Mouse (Mus musculus) lung, embryonic 14.5 days (tissue): ENCODE data around the gene Slc24a4. TPM values are rescaled to one million over a fixed set of nuclear protein-coding genes. Genes with fewer than 3 reads are reported as not detected.
A peak's percentile ranks its signal among the peaks of the same experiment; 100 is the strongest.

Experiments
- ATAC-seq: fragments of 200-750 bp; cut with Nextera tagmentation; 2 replicates; pipeline ENCODE4 v1.8.0; 2017; ENCODE audit warnings: mild to moderate bottlenecking, moderate TSS enrichment, moderate library complexity; ENCODE audit not compliant: insufficient read depth
- DNase-seq: peaks from one replicate; pipeline ENCODE4 v3.0.0-alpha.2; 2015
- H3K27ac ChIP-seq: fragments of 300-500 bp; sonication (generic); 2 replicates; pipeline ENCODE4 v1.5.1; 2014; ENCODE audit warnings: low read depth, mild to moderate bottlenecking, moderate library complexity
- H3K27me3 ChIP-seq: fragments of 300-500 bp; sonication (generic); 2 replicates; pipeline ENCODE4 v1.6.1; 2014; ENCODE audit warnings: low read length, control low read depth; ENCODE audit not compliant: insufficient read depth
- H3K36me3 ChIP-seq: fragments of 300-500 bp; sonication (generic); 2 replicates; pipeline ENCODE4 v1.6.1; 2014; ENCODE audit warnings: control low read depth; ENCODE audit not compliant: insufficient read depth
- H3K4me1 ChIP-seq: fragments of 300-500 bp; sonication (generic); 2 replicates; pipeline ENCODE4 v1.6.1; 2014; ENCODE audit warnings: antibody characterized with exemption, control low read depth; ENCODE audit not compliant: insufficient read depth
- H3K4me2 ChIP-seq: fragments of 300-500 bp; sonication (generic); 2 replicates; pipeline ENCODE4 v1.6.1; 2014; ENCODE audit warnings: mild to moderate bottlenecking
- H3K4me3 ChIP-seq: fragments of 300-500 bp; sonication (generic); 2 replicates; pipeline ENCODE4 v1.5.1; 2014; ENCODE audit warnings: low read depth, low read length
- H3K9ac ChIP-seq: fragments of 300-500 bp; sonication (generic); 2 replicates; pipeline ENCODE4 v1.6.1; 2014
- H3K9me3 ChIP-seq: fragments of 300-500 bp; sonication (generic); 2 replicates; pipeline ENCODE4 v1.6.1; 2016; ENCODE audit warnings: low read depth, low read length, control low read depth
- CTCF ChIP-seq: IDR thresholded peaks from 2 replicates; pipeline ENCODE4 v1.5.1; 2016; ENCODE audit warnings: antibody characterized with exemption, low read depth
- WGBS: fragments of 180-500 bp; shearing (Covaris S2); extraction: QIAGEN DNeasy Blood & Tissue Kit; methylation state at CpG from one replicate; pipeline ENCODE4 v1.1.7; 2014; 5-methylcytosine and 5-hydroxymethylcytosine counted together
- polyA plus RNA-seq: library from polyadenylated mRNA; unstranded; fragments of >200 nt; fragmentation: Nextera tagmentation; extraction: Ambion mirVana; gene quantifications from 2 replicates; pipeline ENCODE4 v1.2.1, GENCODE M21; 2014

Slc24a4 gene
- polyA plus RNA-seq, 1 experiment from 2014 or later: 0.89 TPM

DNA sequence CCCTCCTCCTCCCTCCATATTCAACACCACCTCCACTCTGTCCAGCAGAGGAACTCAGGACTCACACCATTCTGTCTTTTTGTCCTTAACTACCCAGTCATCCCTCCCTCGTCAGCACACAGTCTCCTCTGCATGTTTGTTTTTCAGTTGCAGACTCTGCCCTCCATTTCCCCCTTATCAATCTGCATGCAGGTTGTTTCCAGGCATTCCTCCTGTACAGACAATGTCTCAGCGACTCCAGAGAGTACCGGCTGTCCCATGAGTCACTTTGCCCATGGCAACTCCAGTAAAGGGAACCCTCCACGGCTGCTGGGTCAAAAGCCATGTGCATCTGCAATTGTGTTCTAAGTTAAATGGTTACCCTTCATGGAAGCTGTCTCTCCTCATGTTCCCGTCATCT, 170.7 kb downstream of the Slc24a4 start:
- Histone ChIP-seq H3K4me1 (peaks cover 34% of the 10 kb centered on the region), H3K9ac (no peak overlapping the region), H3K9me3 (no peaks in the 10 kb centered on the region), H3K4me3 (no peak overlapping the region), H3K27ac (no peak overlapping the region), H3K36me3 (no peaks in the 10 kb centered on the region), H3K27me3 (no peaks in the 10 kb centered on the region), H3K4me2 (no peak overlapping the region)
- 47% methylated on average over 5 of the region's 5 CpGs for WGBS
- TF ChIP-seq CTCF: no peak
- DNase-seq (no peak), ATAC-seq (no peak)

DNA sequence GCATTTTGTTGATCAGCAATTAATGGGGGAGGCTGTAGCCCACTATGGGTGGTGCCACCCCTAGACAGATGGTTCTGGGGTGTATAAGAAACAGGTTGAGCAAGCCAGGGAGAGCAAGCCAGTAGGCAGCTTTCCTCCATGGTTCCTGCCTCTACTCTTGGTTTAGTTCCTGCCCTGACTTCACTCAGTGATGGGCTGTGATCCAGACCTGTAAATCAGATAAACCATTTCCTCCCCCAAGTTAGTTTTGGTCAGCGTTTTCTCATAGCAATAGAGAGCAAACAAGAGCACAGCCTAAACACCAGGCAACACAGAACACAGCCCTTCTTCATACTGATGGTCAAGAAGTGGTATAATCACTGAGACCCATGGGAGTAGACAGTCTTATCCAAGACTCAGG, 173.1 kb downstream of the Slc24a4 start:
- H3K27me3 ChIP-seq: no peaks in the 10 kb centered on the region
- WGBS: 74% methylated on average over 1 of the region's 1 CpGs
- no peak for ATAC-seq
- no peak overlapping the region for H3K4me3 ChIP-seq
- no peaks in the 10 kb centered on the region for H3K9me3 ChIP-seq
- H3K9ac ChIP-seq: no peak overlapping the region
- H3K4me2 ChIP-seq: no peak overlapping the region
- no peaks in the 10 kb centered on the region for H3K36me3 ChIP-seq
- peak overlapping the region; percentile 72; the same call in 1 of the 2 replicates for H3K27ac ChIP-seq
- TF ChIP-seq CTCF: no peak
- no peak for DNase-seq
- H3K4me1 ChIP-seq: peaks cover 44% of the 10 kb centered on the region

DNA sequence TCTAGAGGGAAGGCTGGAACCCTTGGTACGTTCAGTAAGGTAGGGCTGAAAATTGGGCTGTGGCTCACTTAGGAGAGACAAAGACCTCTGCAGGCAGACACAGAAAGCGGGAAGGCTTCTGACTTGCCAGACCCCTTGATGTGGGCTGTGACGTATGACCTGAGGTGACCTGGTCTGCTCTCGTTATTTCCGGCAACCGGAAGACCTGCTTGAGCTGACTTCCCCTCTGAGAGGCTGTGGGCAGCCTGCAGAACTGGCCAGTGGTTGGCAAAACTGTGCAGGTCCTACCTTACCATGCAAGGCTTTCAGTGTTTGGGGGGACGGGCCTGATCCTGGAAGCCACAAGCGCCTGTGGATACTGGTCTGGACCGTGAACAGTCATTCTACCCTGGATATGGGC, 173.8 kb downstream of the Slc24a4 start:
- no peaks in the 10 kb centered on the region for H3K27me3 ChIP-seq
- H3K9me3 ChIP-seq: no peaks in the 10 kb centered on the region
- no peaks in the 10 kb centered on the region for H3K36me3 ChIP-seq
- peaks cover 49% of the 10 kb centered on the region for H3K4me1 ChIP-seq
- ATAC-seq (no peak), DNase-seq (no peak)
- no peak overlapping the region for H3K9ac ChIP-seq
- no peak overlapping the region for H3K4me2 ChIP-seq
- H3K27ac ChIP-seq: peak overlapping the region; percentile 72
- no peak overlapping the region for H3K4me3 ChIP-seq
- TF ChIP-seq CTCF: no peak
- 70% methylated on average over 9 of the region's 9 CpGs for WGBS

DNA sequence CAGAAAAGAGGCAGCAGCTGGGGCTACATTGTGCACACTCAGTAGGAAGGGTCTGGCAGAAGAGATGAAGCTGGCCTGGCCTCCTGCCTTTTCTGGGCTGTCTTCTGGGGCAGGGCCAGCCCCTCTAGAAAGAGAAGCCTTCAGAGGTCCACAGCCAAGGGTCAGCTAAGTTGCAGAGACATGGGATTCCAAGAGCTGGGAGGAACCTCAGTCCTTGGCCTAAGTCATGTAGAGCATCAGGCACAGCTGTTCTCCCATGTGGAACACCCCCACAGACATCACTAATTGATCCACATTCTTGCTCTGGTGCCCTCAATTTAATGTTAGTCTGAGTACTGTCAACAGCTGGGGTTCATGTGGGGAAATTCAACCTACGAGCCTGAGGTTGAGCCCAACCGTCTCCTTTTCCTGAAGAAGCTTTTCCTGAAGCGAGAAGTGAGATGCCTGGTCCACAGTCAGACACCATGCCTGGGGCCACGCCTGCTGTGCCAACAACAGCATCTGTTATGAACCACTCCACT, 174.4 kb downstream of the Slc24a4 start:
- H3K4me3 ChIP-seq: no peak overlapping the region
- H3K9ac ChIP-seq: no peak overlapping the region
- WGBS: 51% methylated on average over 4 of the region's 4 CpGs
- H3K27ac ChIP-seq: peak overlapping the region; percentile 72
- ATAC-seq (peak; percentile 86), DNase-seq (peak; percentile 87)
- H3K9me3 ChIP-seq: no peaks in the 10 kb centered on the region
- peaks cover 53% of the 10 kb centered on the region for H3K4me1 ChIP-seq
- TF ChIP-seq CTCF: no peak
- H3K27me3 ChIP-seq: no peaks in the 10 kb centered on the region
- H3K4me2 ChIP-seq: no peak overlapping the region
- H3K36me3 ChIP-seq: no peaks in the 10 kb centered on the region

DNA sequence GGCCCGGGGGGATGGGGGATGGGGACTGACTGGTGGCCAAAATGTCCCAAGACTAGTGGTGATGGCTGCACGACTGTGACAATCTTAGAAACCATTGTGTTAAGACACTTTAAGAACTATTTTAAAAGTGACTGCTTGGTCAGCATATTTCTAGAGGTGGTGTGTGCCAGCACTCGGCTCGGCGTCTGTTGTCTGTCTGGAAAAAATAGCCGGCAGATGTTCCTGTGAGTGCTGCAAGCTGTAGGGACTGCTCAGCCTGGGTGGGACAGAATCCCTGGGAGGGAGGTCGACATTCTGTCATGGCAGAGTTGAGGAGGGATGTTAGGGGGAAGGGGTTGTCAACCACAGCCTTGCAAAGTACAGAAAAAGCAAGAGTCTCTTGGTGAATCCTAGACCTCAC, 175.3 kb downstream of the Slc24a4 start:
- Histone ChIP-seq H3K27me3 (no peaks in the 10 kb centered on the region), H3K9ac (no peak overlapping the region), H3K4me3 (no peak overlapping the region), H3K9me3 (no peaks in the 10 kb centered on the region), H3K4me2 (0 out of 2 replicates have a peak overlapping the region, but pooled peaks have one; percentile 2), H3K27ac (peak overlapping the region; percentile 36; the same call in 1 of the 2 replicates), H3K4me1 (peaks cover 58% of the 10 kb centered on the region), H3K36me3 (no peaks in the 10 kb centered on the region)
- ATAC-seq: no peak
- peak; percentile 71 for DNase-seq
- WGBS: 16% methylated on average over 7 of the region's 7 CpGs
- TF ChIP-seq CTCF: no peak

DNA sequence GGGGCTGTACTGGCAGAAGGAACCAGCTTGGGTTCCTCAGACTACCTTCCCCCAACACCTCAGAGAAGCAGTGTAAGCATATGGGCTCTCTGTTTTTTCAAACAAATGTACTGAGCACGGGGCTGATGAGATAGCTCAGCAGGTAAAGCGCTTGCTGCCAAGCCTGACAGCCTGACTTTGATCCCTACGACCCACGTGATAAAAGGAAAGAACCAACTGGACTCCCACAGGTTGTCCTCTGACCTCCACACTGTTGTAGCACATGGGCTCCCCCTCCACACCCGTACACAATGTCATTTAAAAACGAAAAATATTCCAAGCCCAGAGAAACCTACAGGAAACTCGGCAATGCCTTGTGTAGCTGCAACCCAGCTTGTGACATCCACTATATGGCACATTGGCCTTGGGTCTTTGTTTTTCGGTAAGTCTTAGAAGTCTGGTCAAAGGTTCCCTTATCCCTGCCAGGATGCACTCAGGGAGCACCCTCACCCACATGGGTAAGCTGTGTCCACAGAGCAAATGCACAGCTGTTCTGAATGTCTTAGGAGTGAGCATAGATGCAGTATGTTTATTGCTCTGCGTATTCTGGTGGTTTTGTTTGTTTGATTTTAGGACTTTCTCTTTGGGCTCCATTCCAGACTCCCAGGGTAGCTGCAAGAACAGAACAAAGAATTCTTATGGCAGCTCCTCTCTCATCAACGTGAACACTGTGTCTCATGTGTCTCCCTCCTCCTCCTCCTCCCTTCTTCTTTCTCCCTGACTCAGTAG, 176.7 kb downstream of the Slc24a4 start:
- Histone ChIP-seq H3K4me2 (no peak overlapping the region), H3K4me3 (no peak overlapping the region), H3K4me1 (peaks cover 63% of the 10 kb centered on the region), H3K27me3 (no peaks in the 10 kb centered on the region), H3K36me3 (no peaks in the 10 kb centered on the region), H3K27ac (0 out of 2 replicates have a peak overlapping the region, but pooled peaks have one; percentile 6), H3K9me3 (no peaks in the 10 kb centered on the region), H3K9ac (no peak overlapping the region)
- peak; percentile 72 for DNase-seq
- no peak for TF ChIP-seq CTCF
- ATAC-seq: no peak
- 33% methylated on average over 10 of the region's 10 CpGs for WGBS

GRCm38 (mm10) chr12:102308001-102308456, 179.5 kb downstream of the Slc24a4 start:
- peak; percentile 95 for DNase-seq
- ATAC-seq: no peak; the same call in 1 of the 2 replicates
- no peak overlapping the region for H3K4me3 ChIP-seq
- H3K36me3 ChIP-seq: no peaks in the 10 kb centered on the region
- 0 out of 2 replicates have a peak overlapping the region, but pooled peaks have one; percentile 25 for H3K4me2 ChIP-seq
- 22% methylated on average over 6 of the region's 6 CpGs for WGBS
- peak overlapping the region; percentile 75 for H3K27ac ChIP-seq
- H3K9ac ChIP-seq: no peak overlapping the region
- no peak for TF ChIP-seq CTCF
- H3K27me3 ChIP-seq: no peaks in the 10 kb centered on the region
- peaks cover 52% of the 10 kb centered on the region for H3K4me1 ChIP-seq
- H3K9me3 ChIP-seq: no peaks in the 10 kb centered on the region
